Mouse (Mus musculus): ENCODE measurements around the gene Clcn3. TPM values are rescaled to one million over a fixed set of nuclear protein-coding genes. Genes with fewer than 3 reads are reported as not detected.

Gene Clcn3
- polyA plus RNA-seq, 1 experiment: 69.5 TPM

DNA sequence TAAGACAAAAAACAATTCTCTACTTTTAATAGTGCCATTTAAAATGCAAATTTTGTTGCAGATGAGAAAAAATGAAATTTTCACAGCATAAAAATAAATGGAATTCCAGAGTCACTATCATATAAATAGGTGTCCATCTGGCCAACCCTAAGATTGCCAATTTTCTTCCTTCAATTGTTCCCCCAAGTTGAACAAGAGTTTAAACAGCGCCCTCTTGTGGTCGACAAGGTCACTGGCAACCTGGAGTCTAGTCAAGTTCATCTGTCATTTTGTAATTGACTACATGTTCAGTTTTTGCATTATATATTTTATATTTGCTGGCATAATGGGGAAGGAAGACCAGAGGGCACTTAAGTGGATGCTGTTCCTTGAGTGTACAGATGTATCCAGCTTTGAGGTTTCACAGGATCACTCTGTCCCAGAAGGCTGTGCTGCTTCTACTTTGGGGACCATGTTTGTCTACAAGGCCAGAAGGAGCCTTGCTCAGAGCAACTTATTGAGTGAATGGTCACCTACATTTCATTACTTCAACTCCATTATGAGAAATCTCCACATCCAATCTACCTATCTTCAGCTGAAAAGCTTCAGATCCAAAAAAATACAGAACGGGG, 117.5 kb downstream of the Clcn3 start:
- no peak overlapping the region for H3K27ac ChIP-seq (ENCODE audit: insufficient read depth, low read length)
- no peak for TF ChIP-seq POLR2A (IDR thresholded peaks at IDR 0.05; ENCODE audit: extremely low read depth, insufficient read depth, low read length)
- TF ChIP-seq CTCF (IDR thresholded peaks at IDR 0.05; ENCODE audit: extremely low read depth, insufficient read depth, low read length): peak; percentile 77
- no peak overlapping the region for H3K4me3 ChIP-seq (ENCODE audit: insufficient read depth, low read length)
- peaks cover 9% of the 10 kb centered on the region; the same call in 1 of the 2 replicates for H3K4me1 ChIP-seq (ENCODE audit: control insufficient read depth, insufficient read depth, low read length)

- H3K4me3 ChIP-seq (ENCODE audit: insufficient read depth, low read length): no peak overlapping the region
- no peak overlapping the region for H3K27ac ChIP-seq (ENCODE audit: insufficient read depth, low read length)
- peaks cover 9% of the 10 kb centered on the region; the same call in 1 of the 2 replicates for H3K4me1 ChIP-seq (ENCODE audit: control insufficient read depth, insufficient read depth, low read length)
- no peak for TF ChIP-seq POLR2A (IDR thresholded peaks at IDR 0.05; ENCODE audit: extremely low read depth, insufficient read depth, low read length)
- TF ChIP-seq CTCF (IDR thresholded peaks at IDR 0.05; ENCODE audit: extremely low read depth, insufficient read depth, low read length): no peak
Observed at GRCm38 (mm10) chr8:60864875-60865274, 118.2 kb downstream of the Clcn3 start.

DNA sequence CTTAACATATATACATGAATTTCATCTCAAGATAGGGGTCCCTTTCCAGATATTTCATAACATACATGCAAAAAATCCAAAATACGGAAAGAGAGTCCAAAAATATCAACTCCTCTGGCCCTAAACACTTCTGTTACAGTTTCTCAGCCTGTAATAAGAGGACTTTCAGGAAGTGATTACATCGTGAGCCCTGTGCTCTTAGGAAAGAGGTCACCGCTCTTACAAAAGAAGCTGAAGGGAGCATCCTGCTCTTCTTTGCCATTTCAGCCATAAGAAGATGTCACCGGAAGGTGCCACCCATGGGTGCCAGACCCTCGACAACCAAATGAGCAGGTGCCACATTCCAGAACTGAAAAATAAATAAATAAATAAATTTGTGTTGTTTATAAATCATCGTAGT, 121.3 kb downstream of the Clcn3 start:
- Histone ChIP-seq H3K27ac (ENCODE audit: insufficient read depth, low read length) (no peak overlapping the region), H3K4me1 (ENCODE audit: control insufficient read depth, insufficient read depth, low read length) (peaks cover 4% of the 10 kb centered on the region; the same call in 1 of the 2 replicates), H3K4me3 (ENCODE audit: insufficient read depth, low read length) (no peak overlapping the region)
- TF ChIP-seq POLR2A (IDR thresholded peaks at IDR 0.05; ENCODE audit: extremely low read depth, insufficient read depth, low read length) (no peak), CTCF (IDR thresholded peaks at IDR 0.05; ENCODE audit: extremely low read depth, insufficient read depth, low read length) (no peak)

GRCm38 (mm10) chr8:60860749-60861148, 122.4 kb downstream of the Clcn3 start:
- TF ChIP-seq POLR2A (IDR thresholded peaks at IDR 0.05; ENCODE audit: extremely low read depth, insufficient read depth, low read length): no peak
- TF ChIP-seq CTCF (IDR thresholded peaks at IDR 0.05; ENCODE audit: extremely low read depth, insufficient read depth, low read length): no peak
- Histone ChIP-seq H3K27ac (ENCODE audit: insufficient read depth, low read length) (no peak overlapping the region), H3K4me3 (ENCODE audit: insufficient read depth, low read length) (no peak overlapping the region), H3K4me1 (ENCODE audit: control insufficient read depth, insufficient read depth, low read length) (peaks cover 1% of the 10 kb centered on the region; the same call in 1 of the 2 replicates)

Other genes with a start within 250 kb of the Clcn3 start
- 50.7 and 52.1 TPM in 2 replicates for gene Hpf1, start 92.9 kb downstream of the Clcn3 start, polyA plus RNA-seq (2012; rRNA removed)
- 28.4 and 29.9 TPM in 2 replicates for gene Nek1, start 9.9 kb upstream of the Clcn3 start, polyA plus RNA-seq (2012; rRNA removed)
- gene Sh3rf1, start 240.6 kb upstream of the Clcn3 start, polyA plus RNA-seq (2012; rRNA removed): 13.8 and 15.9 TPM in 2 replicates

Data from cortical plate, adult 2 months (tissue).